Mouse (Mus musculus): ENCODE data around the gene Ssh3. TPM values are rescaled to one million over a fixed set of nuclear protein-coding genes. Genes with fewer than 3 reads are reported as not detected.

Ssh3 gene
- total RNA-seq, 2 experiments from 2014 or later = 71.0 to 74.6 TPM

DNA sequence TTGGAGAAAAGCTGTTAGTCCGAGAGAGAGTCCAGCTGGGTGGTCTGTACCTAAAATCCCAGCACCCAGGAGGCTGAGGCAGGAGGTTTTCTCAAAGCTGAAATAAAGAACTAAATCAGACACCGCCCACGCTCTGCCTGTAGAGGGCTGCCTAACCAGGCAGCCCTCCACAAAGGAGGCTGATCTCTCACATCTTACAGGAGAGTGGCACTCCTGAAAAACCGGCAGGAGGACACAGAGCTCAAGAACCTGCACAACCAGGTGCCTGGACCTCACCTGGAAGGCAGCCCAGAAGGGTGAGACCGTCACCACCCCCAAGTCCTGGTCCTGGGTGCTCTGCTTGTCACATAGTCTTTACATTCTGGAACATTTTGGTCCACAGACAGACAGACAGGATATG lies 28.9 kb upstream of the Ssh3 start:
- DNase-seq = no peak
- intact Hi-C loops (cut with DNase I) = no loop called here

DNA sequence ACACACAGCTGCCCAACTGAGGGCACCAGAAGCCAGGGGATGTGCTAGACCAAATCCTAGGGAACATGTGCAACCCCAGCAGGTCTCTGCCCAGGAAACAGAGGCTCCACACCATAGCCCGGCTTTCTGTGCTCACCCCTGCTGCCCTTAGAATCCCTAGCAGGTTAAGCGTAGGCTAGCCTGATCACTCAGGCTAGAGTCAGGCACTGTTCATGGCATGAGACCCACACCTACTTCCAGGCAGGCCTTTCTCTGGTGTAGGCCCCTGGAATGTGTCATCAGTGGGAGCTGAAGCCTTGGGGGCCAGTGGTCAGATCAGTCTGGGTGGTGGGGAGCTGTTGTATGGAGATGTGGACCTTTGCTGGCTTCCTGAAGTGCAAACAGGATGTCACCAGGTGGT lies 27.6 kb upstream of the Ssh3 start:
- intact Hi-C loops (cut with DNase I) = no loop called here
- no peak for DNase-seq

- intact Hi-C loops (cut with DNase I) = no loop called here
- no peak for DNase-seq
Observed at GRCm38 (mm10) chr19:4295391-4295790, 26.4 kb upstream of the Ssh3 start.

- DNase-seq = no peak
- intact Hi-C loops (cut with DNase I) = no loop called here
Observed at GRCm38 (mm10) chr19:4294381-4295097, 25.6 kb upstream of the Ssh3 start.

DNA sequence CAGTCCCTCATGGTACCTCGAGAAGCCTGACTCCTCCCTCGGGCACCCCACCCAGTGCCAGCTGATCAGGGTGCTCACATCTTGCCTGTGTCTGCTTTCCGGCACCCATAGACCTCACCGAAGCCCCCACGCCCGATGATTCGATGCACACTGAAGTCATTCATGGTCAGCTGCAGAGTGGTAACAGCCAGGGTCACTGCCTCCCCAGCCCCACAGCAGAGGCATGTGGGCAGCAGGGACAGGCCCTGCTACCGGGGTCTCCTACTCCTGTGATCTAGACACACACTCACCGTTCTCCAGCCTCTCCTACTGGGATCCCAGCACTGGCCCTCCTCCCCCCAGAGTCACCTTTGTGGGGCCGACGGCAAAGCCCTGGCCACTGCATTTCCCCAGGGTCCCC lies 22.2 kb upstream of the Ssh3 start:
- intact Hi-C loops (cut with DNase I) = no loop called here
- no peak for DNase-seq

- intact Hi-C loops (cut with DNase I) = no loop called here
- no peak for DNase-seq
Observed at GRCm38 (mm10) chr19:4290749-4291148, 21.8 kb upstream of the Ssh3 start.

GRCm38 (mm10) chr19:4283653-4284052 lies 14.7 kb upstream of the Ssh3 start:
- intact Hi-C loops (cut with DNase I) = no loop called here
- no peak for DNase-seq

- intact Hi-C loops (cut with DNase I) = no loop called here
- DNase-seq = peak; percentile 89
Observed at GRCm38 (mm10) chr19:4282898-4283553, 14.0 kb upstream of the Ssh3 start, which contains the start of gene Ankrd13d. Gene Ankrd13d (minus strand): TSS chr19:4283137.

- DNase-seq = no peak
- intact Hi-C loops (cut with DNase I) = no loop called here
Observed at GRCm38 (mm10) chr19:4280425-4280824, 11.4 kb upstream of the Ssh3 start.

DNA sequence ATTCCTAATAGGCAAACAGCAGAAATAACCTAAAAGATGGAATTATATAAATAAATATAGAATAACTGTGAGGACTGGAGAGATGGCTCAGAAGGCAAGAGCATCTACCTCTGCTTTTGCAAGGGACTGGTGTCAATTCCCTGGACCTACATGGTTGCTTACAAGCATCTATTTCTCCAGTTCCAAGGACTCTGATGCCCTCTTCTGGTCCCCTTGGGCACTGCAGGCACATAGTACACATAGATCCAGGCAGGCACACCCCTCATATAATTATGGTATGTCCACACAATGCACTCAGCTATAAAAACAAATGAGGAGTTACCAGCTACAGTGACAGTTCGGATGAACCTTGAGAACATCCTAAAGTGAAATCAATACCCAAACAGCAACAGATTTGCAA lies 10.5 kb upstream of the Ssh3 start:
- no peak for DNase-seq
- intact Hi-C loops (cut with DNase I) = no loop called here

- intact Hi-C loops (cut with DNase I) = no loop called here
- no peak for DNase-seq
Observed at GRCm38 (mm10) chr19:4270972-4271371, 2.0 kb upstream of the Ssh3 start.

DNA sequence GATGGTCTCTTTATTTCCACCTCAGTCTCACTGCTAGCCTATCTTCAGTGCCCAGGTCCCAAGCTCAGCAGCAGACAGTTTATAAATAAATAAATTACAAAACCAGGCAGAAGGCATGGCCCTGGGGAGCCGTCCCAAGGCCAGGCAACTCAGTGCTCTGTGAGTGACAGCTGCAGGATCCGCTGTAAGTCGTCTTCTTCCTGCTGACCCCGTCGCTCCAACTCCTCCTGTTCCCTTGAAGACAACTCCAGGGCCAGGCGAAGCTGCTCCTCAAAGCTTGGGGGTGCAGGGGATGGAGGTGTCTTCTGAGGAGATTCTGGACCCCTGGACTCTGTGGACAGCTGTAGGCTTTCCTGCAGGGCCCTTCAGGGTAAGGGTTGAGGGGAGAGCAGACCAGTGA lies 1.2 kb upstream of the Ssh3 start:
- intact Hi-C loops (cut with DNase I) = no loop called here
- no peak for DNase-seq

DNA sequence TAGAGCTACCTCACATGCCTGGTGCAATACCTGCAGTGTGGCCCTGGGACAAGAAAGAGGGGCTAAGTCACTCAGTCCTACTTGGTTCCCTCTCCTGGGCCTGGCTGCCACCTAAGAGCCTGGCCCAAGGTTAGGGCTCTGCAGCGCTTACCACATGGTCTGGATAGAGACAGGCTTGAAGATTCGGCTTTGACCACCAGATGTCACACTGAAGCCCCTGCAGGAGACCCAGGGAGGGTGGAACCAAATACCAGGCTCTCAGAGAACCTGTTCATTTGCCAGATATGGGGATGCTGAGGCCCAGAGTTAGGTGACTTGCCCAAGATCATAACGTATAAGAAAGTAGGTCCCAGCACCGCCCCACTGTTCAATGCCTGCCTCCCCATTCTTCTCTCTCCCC lies 3.0 kb downstream of the Ssh3 start:
- intact Hi-C loops (cut with DNase I) = no loop called here
- DNase-seq = peak; percentile 36

GRCm38 (mm10) chr19:4264171-4264780 lies 4.7 kb downstream of the Ssh3 start:
- intact Hi-C loops (cut with DNase I) = no loop called here

GRCm38 (mm10) chr19:4263702-4264101 lies 5.3 kb downstream of the Ssh3 start:
- DNase-seq = no peak
- intact Hi-C loops (cut with DNase I) = no loop called here

More at GRCm38 (mm10) chr19:4264171-4264780, 4.7 kb downstream of the Ssh3 start:
- no peak for DNase-seq

DNA sequence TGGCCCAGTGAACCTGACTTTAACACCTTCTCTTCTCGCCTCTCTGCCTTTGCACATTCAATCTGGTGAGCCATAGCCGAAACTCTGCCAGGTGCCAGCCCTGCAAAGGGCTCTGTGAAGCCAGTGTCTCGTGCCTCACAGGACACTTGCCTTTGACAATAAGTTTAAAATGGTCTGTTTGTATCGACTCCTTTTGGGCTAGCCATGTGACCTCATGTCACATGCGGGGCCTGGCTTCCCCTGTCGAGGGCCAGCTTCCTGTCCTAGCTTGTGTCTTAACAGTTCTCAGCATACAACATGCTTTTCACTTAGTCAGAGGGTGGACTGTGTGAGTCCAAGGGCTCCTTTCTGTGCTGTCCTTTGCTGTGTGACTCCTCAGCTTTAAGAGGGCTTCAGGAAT lies 6.2 kb downstream of the Ssh3 start:
- DNase-seq = no peak
- intact Hi-C loops (cut with DNase I) = no loop called here

DNA sequence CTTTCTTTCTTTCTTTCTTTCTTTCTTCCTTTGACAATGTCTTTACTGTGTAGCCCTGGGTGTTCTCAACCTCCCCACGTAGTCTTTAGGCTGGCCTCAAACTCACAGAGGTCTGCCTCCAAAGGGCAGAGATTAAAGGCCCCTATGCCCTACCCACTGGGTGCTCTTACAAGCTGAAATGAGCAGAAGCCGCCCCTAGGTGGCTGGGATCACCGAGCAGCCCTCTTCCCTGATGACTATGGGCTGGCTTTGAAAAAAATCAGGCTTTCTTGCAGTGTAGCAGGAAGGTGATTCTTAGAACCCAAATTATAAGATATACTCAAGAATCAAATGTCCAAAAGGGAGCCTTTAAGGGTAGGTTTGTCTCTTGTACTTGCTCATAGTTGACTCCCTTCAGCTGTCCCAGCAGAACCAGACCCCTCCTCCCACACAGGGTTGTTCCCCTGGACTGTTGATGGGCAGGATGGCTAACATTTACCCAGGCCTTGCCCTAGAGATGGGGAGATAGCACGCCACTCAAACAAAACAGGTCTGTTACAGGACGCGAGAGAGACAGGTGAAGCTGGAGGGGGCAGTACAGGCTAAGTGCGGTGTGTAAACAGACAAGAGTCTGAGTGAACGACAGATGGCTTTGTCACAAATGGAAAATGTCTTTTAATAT lies 7.8 kb downstream of the Ssh3 start:
- intact Hi-C loops (cut with DNase I) = no loop called here

GRCm38 (mm10) chr19:4257897-4258252 lies 11.1 kb downstream of the Ssh3 start:
- DNase-seq = no peak
- intact Hi-C loops (cut with DNase I) = loop anchor here (5.0 to 10.0 kb wide), 2 partner anchors 49 to 187 kb away; partner anchors contain the start of gene Grk2

More for the DNA sequence above, 7.8 kb downstream of the Ssh3 start:
- DNase-seq = no peak

GRCm38 (mm10) chr19:4257216-4257896 lies 11.6 kb downstream of the Ssh3 start:
- intact Hi-C loops (cut with DNase I) = loop anchor here (5.0 to 10.0 kb wide), 2 partner anchors 50 to 187 kb away; partner anchors contain the start of gene Grk2
- peak; percentile 95 for DNase-seq

GRCm38 (mm10) chr19:4255583-4256162 lies 13.3 kb downstream of the Ssh3 start:
- DNase-seq = no peak
- intact Hi-C loops (cut with DNase I) = loop anchor here (5.0 to 10.0 kb wide), 2 partner anchors 52 to 189 kb away; partner anchors contain the start of gene Grk2

All from left cerebral cortex, postnatal 4 days (tissue).